Mouse (Mus musculus) liver, embryonic 12.5 days (tissue): ENCODE data around the gene Tns4. TPM values are rescaled to one million over a fixed set of nuclear protein-coding genes. Genes with fewer than 3 reads are reported as not detected.

Experiments used
- ATAC-seq: fragments of 200-750 bp; cut with Nextera tagmentation; 2 replicates; pipeline ENCODE4 v1.8.0; 2017; ENCODE audit warnings: moderate number of reproducible peaks, mild to moderate bottlenecking, moderate library complexity
- H3K27ac ChIP-seq: fragments of 300-500 bp; sonication (generic); 2 replicates; pipeline ENCODE4 v1.5.1; 2016; ENCODE audit warnings: mild to moderate bottlenecking
- H3K27me3 ChIP-seq: fragments of 300-500 bp; sonication (generic); replicated peaks from 2 replicates; pipeline ENCODE4 v1.6.1; 2016; ENCODE audit warnings: mild to moderate bottlenecking, moderate library complexity
- H3K36me3 ChIP-seq: fragments of 300-500 bp; sonication (generic); 2 replicates; pipeline ENCODE4 v1.6.1; 2016; ENCODE audit warnings: mild to moderate bottlenecking, moderate library complexity
- H3K4me1 ChIP-seq: fragments of 300-500 bp; sonication (generic); 2 replicates; pipeline ENCODE4 v1.6.1; 2016
- H3K4me2 ChIP-seq: fragments of 300-500 bp; sonication (generic); 2 replicates; pipeline ENCODE4 v1.6.1; 2016; ENCODE audit warnings: mild to moderate bottlenecking, moderate library complexity
- H3K4me3 ChIP-seq: fragments of 300-500 bp; sonication (generic); 2 replicates; pipeline ENCODE4 v1.5.1; 2016; ENCODE audit warnings: mild to moderate bottlenecking, moderate library complexity
- H3K9ac ChIP-seq: fragments of 300-500 bp; sonication (generic); 2 replicates; pipeline ENCODE4 v1.6.1; 2016; ENCODE audit warnings: mild to moderate bottlenecking, moderate library complexity
- H3K9me3 ChIP-seq: fragments of 300-500 bp; sonication (generic); replicated peaks from 2 replicates; pipeline ENCODE4 v1.6.1; 2016; ENCODE audit warnings: mild to moderate bottlenecking, moderate library complexity
- WGBS: fragments of 180-500 bp; shearing (Covaris S2); methylation state at CpG from one replicate; pipeline ENCODE4 v1.1.7; 2016; ENCODE audit not compliant: insufficient replicate concordance; 5-methylcytosine and 5-hydroxymethylcytosine counted together
- polyA plus RNA-seq: library from polyadenylated mRNA; unstranded; fragments of >200 nt; fragmentation: Nextera tagmentation; extraction: Ambion mirVana; gene quantifications from 2 replicates; pipeline ENCODE4 v1.2.1, GENCODE M21; 2016

Gene Tns4
- polyA plus RNA-seq, 1 experiment from 2014 or later: 0.17 TPM

DNA sequence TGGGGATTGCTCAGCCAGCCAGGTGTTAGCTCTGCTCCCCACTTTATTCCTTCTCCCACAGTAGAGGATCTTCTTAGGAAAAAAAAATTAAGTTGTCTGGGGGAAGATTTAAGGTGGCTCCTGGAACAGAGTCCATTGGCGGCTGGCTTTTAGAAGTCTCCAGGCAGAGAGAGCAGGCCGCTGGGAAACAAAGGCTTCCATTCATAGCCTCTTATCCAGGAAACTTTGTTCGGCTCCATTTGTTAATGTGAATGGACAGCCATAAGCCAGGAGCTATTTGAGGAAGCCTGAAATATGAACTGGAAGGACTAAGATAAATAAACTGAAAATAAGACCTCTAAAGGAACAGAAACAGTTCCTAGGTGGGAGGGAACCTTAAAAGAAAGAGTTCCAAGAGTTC lies 24.0 kb upstream of the Tns4 start:
- Histone ChIP-seq H3K4me3 (no peak overlapping the region), H3K9ac (no peak overlapping the region), H3K9me3 (no peaks in the 10 kb centered on the region), H3K36me3 (no peaks in the 10 kb centered on the region), H3K27me3 (no peaks in the 10 kb centered on the region), H3K4me1 (0 out of 2 replicates have a peak, but pooled peaks cover 6% of the 10 kb centered on the region), H3K4me2 (no peak overlapping the region), H3K27ac (0 out of 2 replicates have a peak overlapping the region, but pooled peaks have one; percentile 10)
- no peak for ATAC-seq
- 52% methylated on average over 3 of the region's 3 CpGs for WGBS

DNA sequence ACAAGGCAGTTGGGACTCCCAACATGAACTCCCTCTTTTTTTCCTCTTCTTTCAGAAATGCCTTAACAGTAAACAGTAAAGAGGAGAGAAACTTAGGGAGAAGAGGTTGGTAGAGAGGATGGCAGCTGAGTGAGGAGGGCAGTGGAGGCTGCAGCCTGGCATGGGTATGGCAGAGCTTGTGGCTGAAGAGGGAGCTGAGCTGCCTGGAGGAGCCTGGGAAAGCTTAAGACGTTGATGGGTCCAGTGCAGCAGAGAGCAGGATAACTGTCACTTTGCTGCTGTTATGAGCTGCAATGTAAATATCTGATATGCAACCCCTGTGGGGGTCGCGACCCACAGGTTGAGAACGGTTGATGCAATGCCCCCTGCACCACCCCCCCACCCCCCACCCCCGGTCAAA lies 23.6 kb upstream of the Tns4 start:
- Histone ChIP-seq H3K4me2 (no peak overlapping the region), H3K9me3 (no peaks in the 10 kb centered on the region), H3K27ac (no peak overlapping the region), H3K9ac (no peak overlapping the region), H3K27me3 (no peaks in the 10 kb centered on the region), H3K4me1 (0 out of 2 replicates have a peak, but pooled peaks cover 6% of the 10 kb centered on the region), H3K4me3 (no peak overlapping the region), H3K36me3 (no peaks in the 10 kb centered on the region)
- WGBS: 46% methylated on average over 5 of the region's 5 CpGs
- no peak for ATAC-seq

GRCm38 (mm10) chr11:99111631-99112030 lies 22.5 kb upstream of the Tns4 start:
- no peak overlapping the region for H3K4me3 ChIP-seq
- ATAC-seq: no peak
- no peaks in the 10 kb centered on the region for H3K27me3 ChIP-seq
- no peaks in the 10 kb centered on the region for H3K9me3 ChIP-seq
- no peak overlapping the region for H3K4me2 ChIP-seq
- 70% methylated on average over 7 of the region's 7 CpGs for WGBS
- no peak overlapping the region for H3K9ac ChIP-seq
- no peaks in the 10 kb centered on the region for H3K36me3 ChIP-seq
- peaks cover 9% of the 10 kb centered on the region for H3K4me1 ChIP-seq
- H3K27ac ChIP-seq: no peak overlapping the region

DNA sequence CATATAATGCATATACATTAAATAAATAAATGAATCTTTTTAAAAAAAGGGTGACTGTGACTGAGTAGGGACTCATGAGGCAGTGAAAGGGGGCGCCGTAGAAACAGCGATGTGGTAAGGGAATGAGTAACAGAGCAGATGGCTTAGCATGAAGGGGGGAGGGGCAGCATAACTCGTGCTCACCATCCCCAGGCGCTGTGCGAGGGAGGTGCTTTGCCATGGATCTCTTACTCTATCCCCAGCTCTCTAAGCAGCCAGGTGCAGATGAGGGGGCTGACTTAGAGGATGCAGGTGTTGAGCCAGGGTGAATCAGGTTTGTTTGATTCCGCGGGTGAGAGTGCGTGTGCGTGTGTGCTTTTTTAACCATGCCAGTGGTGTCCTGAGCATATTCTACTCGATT lies 22.0 kb upstream of the Tns4 start:
- no peak for ATAC-seq
- Histone ChIP-seq H3K4me3 (no peak overlapping the region), H3K9ac (no peak overlapping the region), H3K36me3 (no peaks in the 10 kb centered on the region), H3K9me3 (no peaks in the 10 kb centered on the region), H3K27ac (no peak overlapping the region), H3K4me1 (peaks cover 14% of the 10 kb centered on the region), H3K4me2 (no peak overlapping the region), H3K27me3 (no peaks in the 10 kb centered on the region)
- 69% methylated on average over 11 of the region's 11 CpGs for WGBS

- Histone ChIP-seq H3K36me3 (no peaks in the 10 kb centered on the region), H3K4me3 (no peak overlapping the region), H3K27ac (no peak overlapping the region), H3K4me2 (no peak overlapping the region), H3K9ac (no peak overlapping the region), H3K27me3 (no peaks in the 10 kb centered on the region; the same call in 1 of the 2 replicates), H3K4me1 (peaks cover 20% of the 10 kb centered on the region), H3K9me3 (no peaks in the 10 kb centered on the region)
- whole genome bisulfite sequencing: 73% methylated on average over 15 of the region's 15 CpGs
- ATAC-seq: no peak
These were observed 21.4 kb upstream of the Tns4 start for GRCm38 (mm10) chr11:99110370-99111110.

GRCm38 (mm10) chr11:99108296-99108695 lies 19.2 kb upstream of the Tns4 start:
- Histone ChIP-seq H3K4me1 (peaks cover 25% of the 10 kb centered on the region), H3K27ac (no peak overlapping the region), H3K4me2 (no peak overlapping the region), H3K9ac (no peak overlapping the region), H3K9me3 (no peaks in the 10 kb centered on the region), H3K36me3 (no peaks in the 10 kb centered on the region), H3K4me3 (no peak overlapping the region), H3K27me3 (no peaks in the 10 kb centered on the region; the same call in 1 of the 2 replicates)
- WGBS: 48% methylated on average over 3 of the region's 3 CpGs
- no peak for ATAC-seq

DNA sequence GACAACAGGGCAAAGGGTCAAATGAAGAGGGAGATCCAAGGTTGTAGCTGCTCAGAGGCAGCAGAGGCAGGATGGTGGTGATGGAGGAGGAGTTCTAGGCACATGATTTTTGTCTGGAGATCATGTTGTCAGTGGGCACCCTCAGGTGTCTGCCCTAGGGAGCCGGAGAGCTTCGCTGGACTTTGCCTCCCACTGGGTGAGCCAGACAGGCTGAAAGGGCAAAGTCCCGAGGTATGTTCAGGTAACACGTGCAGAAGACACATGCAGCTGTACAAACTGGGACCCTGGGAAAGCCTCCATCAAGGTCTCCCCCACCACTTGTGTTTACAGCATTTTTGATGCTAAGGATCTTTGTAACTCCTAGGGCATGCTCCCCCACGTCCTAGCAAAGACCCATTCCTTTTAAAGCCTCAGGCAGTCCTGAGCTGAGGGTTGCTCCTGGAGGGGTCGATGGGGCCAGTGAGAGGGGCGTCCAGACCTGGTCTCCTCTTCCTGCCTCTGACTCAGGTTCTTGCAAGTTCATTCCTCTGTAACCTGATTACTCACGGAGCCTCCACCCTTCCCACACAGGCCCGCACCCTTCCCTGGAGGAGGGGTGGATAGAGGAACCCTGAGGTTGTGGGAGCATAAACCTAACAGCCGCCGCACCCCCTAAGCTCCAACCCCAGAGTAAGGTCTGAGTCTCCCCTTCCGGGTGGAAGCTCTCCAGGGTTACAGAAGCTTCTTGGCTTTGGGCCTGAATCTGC lies 17.0 kb upstream of the Tns4 start:
- Histone ChIP-seq H3K36me3 (no peaks in the 10 kb centered on the region), H3K9me3 (no peaks in the 10 kb centered on the region), H3K27ac (no peak overlapping the region), H3K27me3 (peaks cover 4% of the 10 kb centered on the region; the same call in 1 of the 2 replicates), H3K4me1 (peaks cover 20% of the 10 kb centered on the region), H3K4me2 (no peak overlapping the region), H3K4me3 (no peak overlapping the region), H3K9ac (no peak overlapping the region)
- 0 out of 2 replicates have a peak, but pooled peaks have one; percentile 27 for ATAC-seq
- WGBS: 42% methylated on average over 12 of the region's 12 CpGs

- H3K36me3 ChIP-seq: no peaks in the 10 kb centered on the region
- H3K4me1 ChIP-seq: peaks cover 20% of the 10 kb centered on the region
- H3K4me3 ChIP-seq: no peak overlapping the region
- 25% methylated on average over 9 of the region's 9 CpGs for WGBS
- peaks cover 4% of the 10 kb centered on the region; the same call in 1 of the 2 replicates for H3K27me3 ChIP-seq
- no peaks in the 10 kb centered on the region for H3K9me3 ChIP-seq
- ATAC-seq: no peak
- H3K4me2 ChIP-seq: no peak overlapping the region
- no peak overlapping the region for H3K27ac ChIP-seq
- H3K9ac ChIP-seq: no peak overlapping the region
These were observed 15.7 kb upstream of the Tns4 start for GRCm38 (mm10) chr11:99104609-99105410.

DNA sequence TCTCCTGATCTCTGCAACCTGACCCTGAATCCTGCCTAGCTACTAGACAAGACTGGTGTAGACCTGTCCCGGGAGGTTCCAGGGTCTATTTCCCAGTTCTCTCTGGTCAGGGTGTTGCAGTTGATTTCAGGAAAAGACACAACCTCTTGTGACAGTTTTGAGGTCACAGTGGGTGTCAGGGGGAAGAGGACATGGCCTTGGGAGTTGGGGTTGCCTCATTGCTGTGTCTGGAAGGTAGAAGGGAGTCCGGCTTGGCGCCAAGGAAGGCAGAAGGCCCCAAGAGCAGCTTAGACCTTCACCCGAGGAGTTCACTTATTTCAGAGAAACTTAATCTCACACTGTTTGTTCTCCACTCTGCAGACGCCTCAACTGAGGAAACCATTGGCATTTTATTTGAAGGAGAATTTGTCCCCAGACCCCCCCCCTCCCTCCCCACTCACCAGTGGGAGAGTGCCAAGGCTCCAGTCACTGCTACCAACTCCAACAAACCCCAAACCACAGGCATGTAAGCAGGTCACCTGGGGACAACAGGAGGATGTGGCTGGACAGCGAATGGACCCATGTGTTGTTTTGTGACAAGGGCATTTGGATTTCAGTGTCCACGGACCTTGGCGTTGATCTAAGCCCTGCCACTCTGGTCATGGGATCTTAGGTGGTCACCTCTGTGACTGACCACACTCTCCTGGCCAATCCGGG lies 13.6 kb upstream of the Tns4 start:
- H3K4me1 ChIP-seq: peaks cover 20% of the 10 kb centered on the region
- H3K9ac ChIP-seq: no peak overlapping the region
- H3K27ac ChIP-seq: no peak overlapping the region
- peaks cover 4% of the 10 kb centered on the region; the same call in 1 of the 2 replicates for H3K27me3 ChIP-seq
- no peaks in the 10 kb centered on the region for H3K36me3 ChIP-seq
- no peak overlapping the region for H3K4me2 ChIP-seq
- WGBS: 50% methylated on average over 9 of the region's 9 CpGs
- no peak for ATAC-seq
- H3K9me3 ChIP-seq: no peaks in the 10 kb centered on the region
- H3K4me3 ChIP-seq: no peak overlapping the region

DNA sequence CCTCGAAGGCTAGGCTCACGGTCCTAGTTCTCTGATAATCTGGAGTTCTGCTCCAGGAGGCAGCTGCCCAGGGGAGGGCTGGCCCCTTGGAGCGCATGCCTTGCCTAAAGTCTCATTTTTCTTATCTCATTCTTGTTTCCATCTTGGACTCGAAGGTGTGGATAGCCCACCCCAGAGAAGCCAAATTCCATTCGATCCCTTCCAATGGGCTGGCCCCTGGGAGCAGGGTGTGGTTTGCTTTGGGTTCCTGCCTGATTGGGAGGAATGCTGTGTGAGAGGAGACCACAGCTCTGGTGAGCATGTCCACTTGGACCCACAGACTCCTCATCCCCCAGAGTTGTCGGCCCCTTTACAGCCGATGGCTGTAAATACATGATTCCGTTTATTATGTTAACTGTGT lies 12.6 kb upstream of the Tns4 start:
- H3K4me3 ChIP-seq: no peak overlapping the region
- H3K36me3 ChIP-seq: no peaks in the 10 kb centered on the region
- ATAC-seq: no peak
- H3K4me2 ChIP-seq: no peak overlapping the region
- H3K27ac ChIP-seq: no peak overlapping the region
- peaks cover 16% of the 10 kb centered on the region for H3K4me1 ChIP-seq
- no peak overlapping the region for H3K9ac ChIP-seq
- H3K9me3 ChIP-seq: no peaks in the 10 kb centered on the region
- peaks cover 4% of the 10 kb centered on the region; the same call in 1 of the 2 replicates for H3K27me3 ChIP-seq
- 52% methylated on average over 8 of the region's 8 CpGs for WGBS

GRCm38 (mm10) chr11:99100215-99100614 lies 11.1 kb upstream of the Tns4 start:
- no peak for ATAC-seq
- H3K9me3 ChIP-seq: no peaks in the 10 kb centered on the region
- no peak overlapping the region for H3K4me3 ChIP-seq
- peaks cover 2% of the 10 kb centered on the region; the same call in 1 of the 2 replicates for H3K4me1 ChIP-seq
- 0 out of 2 replicates have a peak, but pooled peaks cover 4% of the 10 kb centered on the region for H3K27me3 ChIP-seq
- H3K27ac ChIP-seq: no peak overlapping the region
- no peak overlapping the region for H3K4me2 ChIP-seq
- H3K9ac ChIP-seq: no peak overlapping the region
- no peaks in the 10 kb centered on the region for H3K36me3 ChIP-seq
- 33% methylated on average over 5 of the region's 5 CpGs for WGBS
